Mouse (Mus musculus) embryonic fibroblast, embryonic 13.5 days (primary cell): ENCODE results near the gene RPS10-NUDT3.

Experiments used
- CTCF ChIP-seq: IDR thresholded peaks from 2 replicates; pipeline ENCODE4 v1.5.1; 2011; ENCODE audit warnings: mild to moderate bottlenecking, control low read depth, low read length, moderate library complexity, borderline replicate concordance; ENCODE audit not compliant: insufficient read depth
- POLR2A ChIP-seq: IDR thresholded peaks from 2 replicates; pipeline ENCODE4 v1.6.1; 2011; ENCODE audit warnings: low read depth, mild to moderate bottlenecking, control low read depth, low read length, moderate library complexity

- no peak for TF ChIP-seq POLR2A
- TF ChIP-seq CTCF = no peak
Measured at GRCm38 (mm10) chr17:27611519-27611884, 23.5 kb downstream of the RPS10-NUDT3 start.
